23 mouse cellular contexts compared by ENCODE assay signal in genomic region chr15:61553908-61554307, GRCm38 (mm10).
DNase-seq lines count a peak whose midpoint lies in the region; ATAC-seq and TF ChIP-seq lines count a peak whose summit lies in the region.
"Had no signal": no experiment of that assay in that cellular context is flagged by ENCODE, and none has a peak within 500 bp of the region (broad histone marks: within the 10 kb centered on the region; RNA-seq: fewer than 3 reads in every experiment).

No protein-coding gene starts in this region.

- no peaks in the 10 kb centered on the region for H3K27me3 ChIP-seq in heart, embryonic 10.5 days (ENCODE audit: insufficient read depth, poor library complexity, severe bottlenecking)
- no peaks in the 10 kb centered on the region for H3K27me3 ChIP-seq in heart, embryonic 13.5 days (replicated peaks)
- no peaks in the 10 kb centered on the region for H3K27me3 ChIP-seq in heart, embryonic 16.5 days (ENCODE audit: control insufficient read depth, insufficient read depth, low read length)
- no peaks in the 10 kb centered on the region for H3K27me3 ChIP-seq in heart, postnatal 0 days (ENCODE audit: control insufficient read depth, insufficient read depth, low read length)
- H3K27me3 ChIP-seq: embryonic facial prominence, embryonic 13.5 days; forebrain, embryonic 12.5 days; forebrain, embryonic 15.5 days; hindbrain, embryonic 12.5 days; hindbrain, embryonic 15.5 days had no signal

- no peak for ATAC-seq in heart, embryonic 13.5 days (ENCODE audit: extremely low read depth, insufficient number of reproducible peaks, low FRiP score, low TSS enrichment)
- ATAC-seq in heart, embryonic 16.5 days (replicated peaks; ENCODE audit: extremely low read depth, insufficient read depth, low FRiP score): peak; percentile 70; the same call in 1 of the 2 replicates
- peak; percentile 62 for ATAC-seq in heart, postnatal 0 days (ENCODE audit: insufficient read depth, low read depth)
- ATAC-seq: forebrain, embryonic 15.5 days; intestine, postnatal 0 days had no signal

- no peak for DNase-seq in heart, embryonic 10.5 days (ENCODE audit: low spot score)
- DNase-seq in heart, postnatal 36 days: no peak
- DNase-seq in heart, adult 9 months (ENCODE audit: low spot score in 2 of 2): no peak
- DNase-seq in heart, postnatal 25 days (ENCODE audit: low spot score): no peak
- peak; percentile 71 for DNase-seq in heart, postnatal 0 days (ENCODE audit: low spot score)
- DNase-seq: adrenal gland, adult 8-10 months; adrenal gland, postnatal 25 days; B cell, adult 2 months; cerebellum, adult 11-12 months; cerebellum, adult 8-10 months; cerebellum, postnatal 36 days; embryo, embryonic 11 days; gastrocnemius, postnatal 25 days had no signal

- intact Hi-C loops in heart, postnatal 36 days (cut with DNase I): no loop called here
- intact Hi-C loops in heart, postnatal 25 days (cut with DNase I): no loop called here

- H3K9me3 ChIP-seq in heart, embryonic 10.5 days: no peaks in the 10 kb centered on the region
- no peaks in the 10 kb centered on the region for H3K9me3 ChIP-seq in heart, embryonic 13.5 days
- no peaks in the 10 kb centered on the region for H3K9me3 ChIP-seq in heart, embryonic 16.5 days (replicated peaks; ENCODE audit: control insufficient read depth, low read length)
- no peaks in the 10 kb centered on the region for H3K9me3 ChIP-seq in heart, postnatal 0 days (replicated peaks; ENCODE audit: control insufficient read depth, low read length)
- H3K9me3 ChIP-seq: embryonic facial prominence, embryonic 10.5 days; embryonic facial prominence, embryonic 13.5 days; forebrain, embryonic 12.5 days; forebrain, embryonic 15.5 days; hindbrain, embryonic 12.5 days; hindbrain, embryonic 15.5 days had no signal

- 45% methylated on average over 2 of the region's 2 CpGs for WGBS in heart, embryonic 10.5 days
- WGBS in heart, embryonic 13.5 days: 34% methylated on average over 2 of the region's 2 CpGs
- 42% methylated on average over 2 of the region's 2 CpGs for WGBS in heart, embryonic 16.5 days
- 32% methylated on average over 2 of the region's 2 CpGs for WGBS in heart, postnatal 0 days

- no peak overlapping the region for H3K9ac ChIP-seq in heart, embryonic 13.5 days
- H3K9ac ChIP-seq in heart, embryonic 16.5 days (ENCODE audit: low read length): no peak overlapping the region
- H3K9ac ChIP-seq in heart, postnatal 0 days (replicated peaks; ENCODE audit: low read depth, low read length): no peak overlapping the region
- H3K9ac ChIP-seq: embryonic facial prominence, embryonic 13.5 days; forebrain, embryonic 12.5 days; forebrain, embryonic 15.5 days; hindbrain, embryonic 12.5 days; hindbrain, embryonic 15.5 days had no signal

- TF ChIP-seq EP300 in heart, postnatal 0 days (IDR thresholded peaks at IDR 0.05; ENCODE audit: low read depth): no peak

- 0 out of 2 replicates have a peak, but pooled peaks cover 3% of the 10 kb centered on the region for H3K4me1 ChIP-seq in heart, embryonic 10.5 days
- H3K4me1 ChIP-seq in heart, embryonic 13.5 days: peaks cover 18% of the 10 kb centered on the region
- peaks cover 11% of the 10 kb centered on the region for H3K4me1 ChIP-seq in heart, embryonic 16.5 days (ENCODE audit: control insufficient read depth, insufficient read depth, low read length)
- peaks cover 10% of the 10 kb centered on the region; the same call in 1 of the 2 replicates for H3K4me1 ChIP-seq in heart, postnatal 0 days (ENCODE audit: control insufficient read depth, insufficient read depth)
- H3K4me1 ChIP-seq: embryonic facial prominence, embryonic 13.5 days; forebrain, embryonic 12.5 days; forebrain, embryonic 15.5 days; hindbrain, embryonic 12.5 days; hindbrain, embryonic 15.5 days had no signal

- H3K36me3 ChIP-seq in heart, embryonic 10.5 days: no peaks in the 10 kb centered on the region
- H3K36me3 ChIP-seq in heart, embryonic 13.5 days: no peaks in the 10 kb centered on the region
- H3K36me3 ChIP-seq in heart, embryonic 16.5 days (ENCODE audit: control insufficient read depth, insufficient read depth): no peaks in the 10 kb centered on the region
- H3K36me3 ChIP-seq in heart, postnatal 0 days (replicated peaks; ENCODE audit: control insufficient read depth, insufficient read depth, low read length): no peaks in the 10 kb centered on the region
- H3K36me3 ChIP-seq: embryonic facial prominence, embryonic 10.5 days; embryonic facial prominence, embryonic 13.5 days; forebrain, embryonic 12.5 days; forebrain, embryonic 15.5 days; hindbrain, embryonic 12.5 days; hindbrain, embryonic 15.5 days had no signal

- peak overlapping the region; percentile 42; the same call in 1 of the 2 replicates for H3K27ac ChIP-seq in heart, embryonic 10.5 days
- H3K27ac ChIP-seq in heart, embryonic 13.5 days (replicated peaks): peak overlapping the region; percentile 56
- 0 out of 2 replicates have a peak overlapping the region, but pooled peaks have one; percentile 51 for H3K27ac ChIP-seq in heart, embryonic 16.5 days (ENCODE audit: low read length)
- H3K27ac ChIP-seq in heart, postnatal 0 days (ENCODE audit: low read depth): peak overlapping the region; percentile 53; the same call in 1 of the 2 replicates
- H3K27ac ChIP-seq: embryonic facial prominence, embryonic 10.5 days; embryonic facial prominence, embryonic 13.5 days; forebrain, embryonic 12.5 days; forebrain, embryonic 15.5 days; hindbrain, embryonic 12.5 days; hindbrain, embryonic 15.5 days had no signal

- TF ChIP-seq CTCF in heart, postnatal 0 days (IDR thresholded peaks at IDR 0.05; ENCODE audit: low read depth): no peak

- H3K4me3 ChIP-seq in heart, embryonic 10.5 days: no peak overlapping the region
- no peak overlapping the region for H3K4me3 ChIP-seq in heart, embryonic 13.5 days
- no peak overlapping the region for H3K4me3 ChIP-seq in heart, embryonic 16.5 days (ENCODE audit: low read length)
- no peak overlapping the region for H3K4me3 ChIP-seq in heart, postnatal 0 days (ENCODE audit: low read depth, low read length)
- H3K4me3 ChIP-seq: embryonic facial prominence, embryonic 10.5 days; embryonic facial prominence, embryonic 13.5 days; erythroblast, embryonic 14.5 days; forebrain, embryonic 12.5 days; forebrain, embryonic 15.5 days; hindbrain, embryonic 12.5 days; hindbrain, embryonic 15.5 days had no signal

- no peak overlapping the region for H3K4me2 ChIP-seq in heart, embryonic 13.5 days
- no peak overlapping the region for H3K4me2 ChIP-seq in heart, embryonic 16.5 days (ENCODE audit: low read depth, low read length)
- H3K4me2 ChIP-seq in heart, postnatal 0 days (ENCODE audit: low read depth, low read length): no peak overlapping the region
- H3K4me2 ChIP-seq: embryonic facial prominence, embryonic 13.5 days; forebrain, embryonic 12.5 days; forebrain, embryonic 15.5 days; hindbrain, embryonic 12.5 days; hindbrain, embryonic 15.5 days had no signal
